8 mouse cellular contexts compared by ENCODE assay signal in the genomic region with DNA sequence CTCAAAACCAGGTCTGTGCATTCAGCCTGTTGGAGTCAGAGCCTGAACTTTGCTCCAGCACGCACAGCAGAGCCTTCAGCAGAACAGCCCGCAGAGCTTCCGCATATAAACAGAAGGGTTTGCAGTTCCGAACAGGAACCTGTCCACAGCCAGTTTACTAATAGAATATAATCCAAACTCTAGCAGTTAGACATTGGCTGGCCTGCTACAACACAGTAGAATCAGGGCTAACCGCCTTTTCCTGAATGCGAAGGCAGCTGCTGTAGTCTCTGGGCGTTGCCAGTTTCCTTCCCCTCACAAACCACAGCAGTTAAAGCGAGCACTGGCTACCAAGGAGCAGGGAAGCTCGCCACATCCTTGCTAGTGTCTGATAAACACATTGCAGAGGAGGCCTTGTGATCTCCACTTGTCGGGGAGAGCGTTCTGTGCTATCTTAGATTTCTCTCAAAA. TPM values are rescaled to one million over a fixed set of nuclear protein-coding genes. Genes with fewer than 3 reads are reported as not detected.
A peak's percentile ranks its signal among the peaks of the same experiment; 100 is the strongest.
DNase-seq lines count a peak whose midpoint lies in the region; ATAC-seq and TF ChIP-seq lines count a peak whose summit lies in the region.
"Had no signal": no experiment of that assay in that cellular context is flagged by ENCODE, and none has a peak within 500 bp of the region (broad histone marks: within the 10 kb centered on the region; RNA-seq: fewer than 3 reads in every experiment).

No protein-coding gene starts in this region.

- no peak overlapping the region for H3K4me3 ChIP-seq in liver, embryonic 14.5 days (ENCODE audit: insufficient read depth in 1 of 2, low read depth in 2 of 2, low read length in 2 of 2)
- no peak overlapping the region for H3K4me3 ChIP-seq in forebrain, embryonic 14.5 days (ENCODE audit: low read depth, low read length)
- H3K4me3 ChIP-seq: embryonic facial prominence, embryonic 12.5 days had no signal

- H3K27ac ChIP-seq in liver, embryonic 14.5 days = peak overlapping the region; percentile 38
- H3K27ac ChIP-seq in forebrain, embryonic 14.5 days (ENCODE audit: low read depth, low read length) = no peak overlapping the region
- H3K27ac ChIP-seq: embryonic facial prominence, embryonic 12.5 days had no signal

- H3K9me3 ChIP-seq in liver, embryonic 14.5 days (ENCODE audit: control insufficient read depth, low read length) = no peaks in the 10 kb centered on the region
- H3K9me3 ChIP-seq in forebrain, embryonic 14.5 days (replicated peaks; ENCODE audit: control insufficient read depth, low read length) = no peaks in the 10 kb centered on the region
- H3K9me3 ChIP-seq: embryonic facial prominence, embryonic 12.5 days had no signal

- DNase-seq in ZHBTc4 (ENCODE audit: low read depth, low spot score) = peak; percentile 14
- DNase-seq in gastrocnemius, postnatal 25 days = peak; percentile 48
- DNase-seq in liver, embryonic 14.5 days (ENCODE audit: low read depth in 3 of 3, low spot score in 3 of 3) = peak; percentile 65 to 71 (median 65)
- peak; percentile 37 to 51 for DNase-seq in spleen, postnatal 14 days (ENCODE audit: low spot score in 2 of 2)
- no peak for DNase-seq in layer of hippocampus, adult 9-10 months (ENCODE audit: low spot score)
- DNase-seq in embryo, embryonic 10.5 days (ENCODE audit: low spot score) = no peak
- no peak for DNase-seq in forebrain, embryonic 14.5 days (ENCODE audit: low spot score)

- H3K36me3 ChIP-seq in liver, embryonic 14.5 days (replicated peaks; ENCODE audit: control insufficient read depth, insufficient read depth, low read depth) = no peaks in the 10 kb centered on the region
- no peaks in the 10 kb centered on the region for H3K36me3 ChIP-seq in forebrain, embryonic 14.5 days (ENCODE audit: control insufficient read depth, insufficient read depth, low read length)
- H3K36me3 ChIP-seq: embryonic facial prominence, embryonic 12.5 days had no signal

- no peak; the same call in 1 of the 2 replicates for TF ChIP-seq CTCF in liver, embryonic 14.5 days (IDR thresholded peaks at IDR 0.05; ENCODE audit: low read depth)

- H3K4me1 ChIP-seq in liver, embryonic 14.5 days (replicated peaks; ENCODE audit: control insufficient read depth in 2 of 2, insufficient read depth in 2 of 2, low read length in 1 of 2) = peaks cover 8 to 30% of the 10 kb centered on the region in 2 experiments
- no peaks in the 10 kb centered on the region for H3K4me1 ChIP-seq in forebrain, embryonic 14.5 days (ENCODE audit: control insufficient read depth, insufficient read depth, low read length)
- H3K4me1 ChIP-seq: embryonic facial prominence, embryonic 12.5 days had no signal

- peak; percentile 75 for TF ChIP-seq EP300 in liver, embryonic 14.5 days (IDR thresholded peaks at IDR 0.05; ENCODE audit: low read depth)

- 5% methylated on average over 11 of the region's 11 CpGs for WGBS in liver, embryonic 14.5 days (ENCODE audit: insufficient replicate concordance)
- WGBS in forebrain, embryonic 14.5 days = 85% methylated on average over 11 of the region's 11 CpGs

- peak; percentile 92 for ATAC-seq in liver, embryonic 14.5 days (ENCODE audit: insufficient read depth)
- ATAC-seq in forebrain, embryonic 14.5 days = no peak

- H3K4me2 ChIP-seq in liver, embryonic 14.5 days (ENCODE audit: low read depth) = peak overlapping the region; percentile 49
- H3K4me2 ChIP-seq in forebrain, embryonic 14.5 days (ENCODE audit: low read length) = no peak overlapping the region
- H3K4me2 ChIP-seq: embryonic facial prominence, embryonic 12.5 days had no signal

- H3K9ac ChIP-seq in liver, embryonic 14.5 days (replicated peaks) = 0 out of 2 replicates have a peak overlapping the region, but pooled peaks have one; percentile 10
- H3K9ac ChIP-seq in forebrain, embryonic 14.5 days (ENCODE audit: low read length) = no peak overlapping the region
- H3K9ac ChIP-seq: embryonic facial prominence, embryonic 12.5 days had no signal

- no peaks in the 10 kb centered on the region for H3K27me3 ChIP-seq in liver, embryonic 14.5 days (ENCODE audit: control insufficient read depth, insufficient read depth, low read length)
- no peaks in the 10 kb centered on the region for H3K27me3 ChIP-seq in forebrain, embryonic 14.5 days (replicated peaks; ENCODE audit: control insufficient read depth, insufficient read depth, low read length)
- H3K27me3 ChIP-seq: embryonic facial prominence, embryonic 12.5 days had no signal

RNA-seq across cellular contexts. Expression of gene Pex5, which starts 39.4 kb away (rescaled TPM):
- 10 to 100 TPM; 24.6 to 29.0 TPM for total RNA-seq in gastrocnemius, postnatal 25 days (2021)
- 9.1 and 12.5 TPM in 2 replicates for polyA plus RNA-seq in liver, embryonic 14.5 days (2012; rRNA removed)
- polyA plus RNA-seq in liver, embryonic 14.5 days (2014; fragmentation: Nextera tagmentation; extraction: Ambion mirVana) = 14.2 and 16.7 TPM in 2 replicates
- 55.9 and 63.2 TPM in 2 replicates for polyA plus RNA-seq in forebrain, embryonic 14.5 days (2014; fragmentation: Nextera tagmentation; extraction: Ambion mirVana)

Comparison
In these comparisons a context has a peak if more than half of its experiments do, and no peak if none do; other contexts are left out.
1. DNase-seq: peak in ZHBTc4 (single experiment), gastrocnemius, postnatal 25 days (single experiment), liver, embryonic 14.5 days (3 of 3) and spleen, postnatal 14 days (2 of 2); none in layer of hippocampus, adult 9-10 months (single experiment), embryo, embryonic 10.5 days (single experiment) and forebrain, embryonic 14.5 days (single experiment).